Mouse (Mus musculus) forebrain, embryonic 16.5 days (tissue): ENCODE measurements at regions not wholly inside any gene's neighbourhood (a gene's known extent, or its start where the extent isn't known, plus 50 kb on each side); places are given as distances from the start of the nearest gene placed in this dataset.

Experiments used
- ATAC-seq: fragments of 200-750 bp; cut with Nextera tagmentation; 2 replicates; pipeline ENCODE4 v1.8.0; 2017; ENCODE audit warnings: mild to moderate bottlenecking, moderate library complexity
- H3K27ac ChIP-seq: fragments of 300-500 bp; sonication (generic); 2 replicates; pipeline ENCODE4 v1.5.1; 2014; ENCODE audit warnings: low read length, control low read depth
- H3K27me3 ChIP-seq: fragments of 300-500 bp; sonication (generic); replicated peaks from 2 replicates; pipeline ENCODE4 v1.6.1; 2014; ENCODE audit warnings: low read length; ENCODE audit not compliant: control insufficient read depth, insufficient read depth
- H3K36me3 ChIP-seq: fragments of 300-500 bp; sonication (generic); 2 replicates; pipeline ENCODE4 v1.6.1; 2014; ENCODE audit not compliant: control insufficient read depth, insufficient read depth
- H3K4me1 ChIP-seq: fragments of 300-500 bp; sonication (generic); replicated peaks from 2 replicates; pipeline ENCODE4 v1.6.1; 2014; ENCODE audit warnings: low read length; ENCODE audit not compliant: control insufficient read depth, insufficient read depth
- H3K4me2 ChIP-seq: fragments of 300-500 bp; sonication (generic); 2 replicates; pipeline ENCODE4 v1.6.1; 2014; ENCODE audit warnings: mild to moderate bottlenecking, low read length, control low read depth
- H3K4me3 ChIP-seq: fragments of 300-500 bp; sonication (generic); replicated peaks from 2 replicates; pipeline ENCODE4 v1.5.1; 2014; ENCODE audit warnings: mild to moderate bottlenecking, low read length, control low read depth
- H3K9ac ChIP-seq: fragments of 300-500 bp; sonication (generic); replicated peaks from 2 replicates; pipeline ENCODE4 v1.6.1; 2014; ENCODE audit warnings: low read depth, low read length, control low read depth
- H3K9me3 ChIP-seq: fragments of 300-500 bp; sonication (generic); 2 replicates; pipeline ENCODE4 v1.6.1; 2016; ENCODE audit warnings: low read length; ENCODE audit not compliant: control insufficient read depth
- WGBS: fragments of 180-500 bp; shearing (Covaris S2); extraction: QIAGEN DNeasy Blood & Tissue Kit; methylation state at CpG from one replicate; pipeline ENCODE4 v1.1.7; 2014; 5-methylcytosine and 5-hydroxymethylcytosine counted together

- Histone ChIP-seq H3K36me3 (no peaks in the 10 kb centered on the region), H3K27me3 (no peaks in the 10 kb centered on the region), H3K9ac (no peak overlapping the region), H3K4me3 (no peak overlapping the region), H3K9me3 (no peaks in the 10 kb centered on the region), H3K4me2 (no peak overlapping the region), H3K4me1 (no peaks in the 10 kb centered on the region), H3K27ac (no peak overlapping the region)
- 87% methylated on average over 3 of the region's 3 CpGs for WGBS
- ATAC-seq: no peak
These were observed 287.7 kb downstream of the Lmx1a start for GRCm38 (mm10) chr1:167976708-167977107.

- no peak overlapping the region for H3K4me3 ChIP-seq
- no peak for ATAC-seq
- no peaks in the 10 kb centered on the region for H3K9me3 ChIP-seq
- no peaks in the 10 kb centered on the region for H3K4me1 ChIP-seq
- H3K27ac ChIP-seq: no peak overlapping the region
- no peaks in the 10 kb centered on the region for H3K27me3 ChIP-seq
- H3K4me2 ChIP-seq: no peak overlapping the region
- 91% methylated on average over 3 of the region's 3 CpGs for WGBS
- no peaks in the 10 kb centered on the region for H3K36me3 ChIP-seq
- H3K9ac ChIP-seq: no peak overlapping the region
These were observed 290.1 kb downstream of the Lmx1a start for GRCm38 (mm10) chr1:167979187-167979586.

DNA sequence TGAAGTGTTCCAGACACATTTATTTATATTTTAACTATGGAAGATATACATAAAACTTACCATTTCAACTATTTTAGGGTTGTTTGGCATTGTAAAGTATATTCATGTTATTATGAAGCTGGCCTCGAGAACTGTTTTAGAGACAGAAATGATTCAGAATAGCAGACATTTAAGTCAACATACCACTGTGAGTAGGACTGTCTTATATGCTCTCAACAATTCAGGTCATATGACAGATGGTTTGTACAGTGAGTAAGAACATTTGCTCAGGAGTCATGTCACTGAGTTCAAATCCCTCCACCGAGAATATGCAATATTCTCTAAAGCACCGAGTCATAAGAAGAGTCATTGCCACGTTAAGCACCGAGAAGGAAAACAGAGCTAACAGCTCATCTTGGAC, 290.6 kb downstream of the Lmx1a start:
- Histone ChIP-seq H3K9me3 (no peaks in the 10 kb centered on the region), H3K4me2 (no peak overlapping the region), H3K4me1 (no peaks in the 10 kb centered on the region), H3K27ac (no peak overlapping the region), H3K9ac (no peak overlapping the region), H3K4me3 (no peak overlapping the region), H3K27me3 (no peaks in the 10 kb centered on the region), H3K36me3 (no peaks in the 10 kb centered on the region)
- no peak for ATAC-seq
- 96% methylated on average over 5 of the region's 5 CpGs for WGBS

GRCm38 (mm10) chr1:167981292-167981691, 292.3 kb downstream of the Lmx1a start:
- Histone ChIP-seq H3K4me2 (no peak overlapping the region), H3K27me3 (no peaks in the 10 kb centered on the region), H3K4me3 (no peak overlapping the region), H3K9ac (no peak overlapping the region), H3K4me1 (no peaks in the 10 kb centered on the region), H3K27ac (no peak overlapping the region), H3K9me3 (no peaks in the 10 kb centered on the region), H3K36me3 (no peaks in the 10 kb centered on the region)
- no peak for ATAC-seq
- WGBS: 93% methylated on average over 2 of the region's 2 CpGs

- 65% methylated on average over 3 of the region's 3 CpGs for WGBS
- no peaks in the 10 kb centered on the region for H3K9me3 ChIP-seq
- 0 out of 2 replicates have a peak, but pooled peaks have one; percentile 27 for ATAC-seq
- H3K4me1 ChIP-seq: peaks cover 6% of the 10 kb centered on the region
- no peak overlapping the region for H3K9ac ChIP-seq
- H3K4me3 ChIP-seq: no peak overlapping the region
- no peak overlapping the region for H3K4me2 ChIP-seq
- H3K27me3 ChIP-seq: no peaks in the 10 kb centered on the region
- H3K36me3 ChIP-seq: no peaks in the 10 kb centered on the region
- H3K27ac ChIP-seq: 0 out of 2 replicates have a peak overlapping the region, but pooled peaks have one; percentile 23
These were observed 318.4 kb downstream of the Lmx1a start for GRCm38 (mm10) chr1:168007456-168007855.

GRCm38 (mm10) chr1:168008216-168008615, 319.2 kb downstream of the Lmx1a start:
- Histone ChIP-seq H3K9ac (no peak overlapping the region), H3K27ac (peak overlapping the region; percentile 47; the same call in 1 of the 2 replicates), H3K27me3 (no peaks in the 10 kb centered on the region), H3K4me3 (no peak overlapping the region), H3K4me2 (no peak overlapping the region), H3K9me3 (no peaks in the 10 kb centered on the region), H3K36me3 (no peaks in the 10 kb centered on the region), H3K4me1 (peaks cover 6% of the 10 kb centered on the region)
- WGBS: 70% methylated on average over 1 of the region's 1 CpGs
- ATAC-seq: 0 out of 2 replicates have a peak, but pooled peaks have one; percentile 58

DNA sequence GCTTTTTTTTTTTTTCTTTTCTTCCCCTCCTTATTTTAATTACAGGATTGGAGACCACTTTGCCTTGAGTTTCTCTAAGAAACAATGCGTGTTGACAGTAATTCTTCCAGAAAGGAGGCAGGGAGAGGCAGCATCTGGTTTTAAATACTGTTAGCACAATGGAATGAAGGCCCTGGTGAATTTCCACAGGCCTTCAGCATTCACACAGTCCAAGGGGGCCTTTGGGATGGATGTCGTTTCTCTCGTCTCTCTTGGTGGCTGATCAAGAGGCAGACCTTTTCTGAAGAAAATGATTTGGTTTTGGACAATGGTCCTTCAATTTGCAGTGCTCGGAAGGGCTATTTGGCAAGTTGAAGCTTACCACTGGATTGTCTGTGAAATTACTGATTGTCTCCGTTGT, 321.4 kb downstream of the Lmx1a start:
- ATAC-seq: peak; percentile 82; the same call in 1 of the 2 replicates
- Histone ChIP-seq H3K4me3 (no peak overlapping the region), H3K27me3 (no peaks in the 10 kb centered on the region), H3K9ac (no peak overlapping the region), H3K4me1 (peaks cover 6% of the 10 kb centered on the region), H3K9me3 (no peaks in the 10 kb centered on the region), H3K4me2 (no peak overlapping the region), H3K27ac (peak overlapping the region; percentile 12; the same call in 1 of the 2 replicates), H3K36me3 (no peaks in the 10 kb centered on the region)
- WGBS: 18% methylated on average over 5 of the region's 5 CpGs

DNA sequence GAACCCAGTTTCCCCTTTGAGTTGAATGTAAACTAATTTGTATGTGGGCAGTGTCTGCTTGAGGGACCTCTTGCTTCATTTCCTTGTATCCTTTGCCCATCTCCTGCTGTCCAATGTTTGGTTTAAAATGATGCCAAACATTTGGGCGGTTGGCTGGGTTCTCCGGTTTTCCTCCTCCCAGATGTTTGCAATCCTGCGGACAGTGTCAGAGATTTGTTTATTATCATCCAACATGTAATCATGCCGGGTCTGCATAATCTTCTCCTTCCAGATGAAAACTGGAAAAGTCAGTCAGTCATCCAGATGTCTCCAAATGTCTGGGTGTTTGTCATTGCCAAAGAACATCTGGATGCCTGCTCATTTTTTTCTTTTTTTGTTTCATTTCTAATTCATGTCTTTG, 323.0 kb downstream of the Lmx1a start:
- H3K36me3 ChIP-seq: no peaks in the 10 kb centered on the region
- H3K4me2 ChIP-seq: no peak overlapping the region
- H3K9me3 ChIP-seq: no peaks in the 10 kb centered on the region
- no peak for ATAC-seq
- H3K27me3 ChIP-seq: no peaks in the 10 kb centered on the region
- H3K9ac ChIP-seq: no peak overlapping the region
- H3K27ac ChIP-seq: no peak overlapping the region
- H3K4me3 ChIP-seq: no peak overlapping the region
- peaks cover 6% of the 10 kb centered on the region for H3K4me1 ChIP-seq
- WGBS: 83% methylated on average over 4 of the region's 4 CpGs

DNA sequence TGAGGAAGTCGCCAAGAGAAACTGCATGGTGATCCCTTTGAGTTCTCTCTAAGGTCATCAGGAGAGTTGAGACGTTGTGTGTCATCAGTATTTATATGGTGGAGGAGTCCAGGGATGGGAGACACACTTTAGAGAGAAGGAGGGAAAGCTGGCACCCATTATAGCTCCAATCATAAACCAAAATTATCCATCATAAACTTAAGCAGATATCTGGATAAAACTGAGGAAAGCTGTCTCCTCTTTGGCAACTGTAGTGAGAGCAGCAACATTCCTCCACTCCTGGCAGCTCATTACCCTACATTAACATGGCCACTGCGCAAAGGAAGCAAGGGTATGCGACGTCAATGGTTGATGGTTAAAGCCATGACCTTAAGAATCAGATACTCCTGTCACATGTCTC, 323.6 kb downstream of the Lmx1a start:
- Histone ChIP-seq H3K36me3 (no peaks in the 10 kb centered on the region), H3K27ac (no peak overlapping the region)

GRCm38 (mm10) chr1:168016375-168016890, 327.4 kb downstream of the Lmx1a start:
- Histone ChIP-seq H3K4me1 (no peaks in the 10 kb centered on the region), H3K9me3 (no peaks in the 10 kb centered on the region), H3K27ac (no peak overlapping the region), H3K4me2 (no peak overlapping the region), H3K4me3 (no peak overlapping the region), H3K36me3 (no peaks in the 10 kb centered on the region), H3K27me3 (no peaks in the 10 kb centered on the region), H3K9ac (no peak overlapping the region)
- ATAC-seq: no peak
- WGBS: 90% methylated on average over 5 of the region's 5 CpGs

More for the DNA sequence above, 323.6 kb downstream of the Lmx1a start:
- no peaks in the 10 kb centered on the region for H3K27me3 ChIP-seq
- H3K4me2 ChIP-seq: no peak overlapping the region
- H3K4me3 ChIP-seq: no peak overlapping the region
- no peak overlapping the region for H3K9ac ChIP-seq
- peaks cover 6% of the 10 kb centered on the region for H3K4me1 ChIP-seq
- 87% methylated on average over 5 of the region's 5 CpGs for WGBS
- no peaks in the 10 kb centered on the region for H3K9me3 ChIP-seq
- ATAC-seq: no peak
